Mouse (Mus musculus) olfactory bulb, adult 2 months (tissue): ENCODE measurements around the gene Mknk1.

Experiments used
- CTCF ChIP-seq: fragments of 200-500 bp; IDR thresholded peaks from 2 replicates; pipeline ENCODE4 v1.5.1; 2012; ENCODE audit warnings: low read depth, mild to moderate bottlenecking, low read length, moderate library complexity; ENCODE audit not compliant: insufficient read depth
- POLR2A ChIP-seq: fragments of 200-500 bp; IDR thresholded peaks from 2 replicates; pipeline ENCODE4 v1.6.1; 2012; ENCODE audit warnings: mild to moderate bottlenecking, low read depth, low read length, moderate library complexity; ENCODE audit not compliant: insufficient read depth

DNA sequence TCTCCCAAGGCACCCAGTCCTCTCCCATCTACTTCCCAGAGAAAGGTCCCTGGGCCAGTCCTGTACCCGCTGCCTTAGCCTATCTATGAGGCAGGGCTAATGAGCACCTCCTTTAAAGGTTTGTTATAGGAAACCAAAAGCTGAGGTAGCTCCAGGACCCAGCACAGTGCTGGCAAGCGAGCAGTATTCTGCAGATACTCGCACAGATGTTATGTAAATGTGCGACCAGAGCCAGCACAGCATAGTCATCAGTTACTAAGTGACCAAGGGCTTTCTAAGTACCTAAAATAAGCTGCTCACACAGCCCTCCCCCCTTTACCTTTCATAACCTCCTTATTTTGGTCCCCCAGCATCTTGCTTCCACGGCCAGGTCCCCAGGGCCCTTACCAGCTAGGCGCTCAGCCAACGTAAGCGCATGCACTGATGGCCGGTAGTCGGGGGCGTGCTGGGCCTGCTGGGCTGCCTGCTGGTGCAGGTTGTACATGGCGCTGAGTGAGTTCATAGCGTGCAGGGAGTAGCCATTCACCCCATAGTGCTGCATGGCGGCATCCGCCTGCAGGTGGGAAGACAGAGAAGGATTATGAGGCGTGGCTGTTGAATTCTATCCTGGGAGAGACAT, 84.4 kb downstream of the Mknk1 start:
- TF ChIP-seq CTCF (no peak), POLR2A (no peak)
